Mouse (Mus musculus): ENCODE data around the gene Tnni2.

DNA sequence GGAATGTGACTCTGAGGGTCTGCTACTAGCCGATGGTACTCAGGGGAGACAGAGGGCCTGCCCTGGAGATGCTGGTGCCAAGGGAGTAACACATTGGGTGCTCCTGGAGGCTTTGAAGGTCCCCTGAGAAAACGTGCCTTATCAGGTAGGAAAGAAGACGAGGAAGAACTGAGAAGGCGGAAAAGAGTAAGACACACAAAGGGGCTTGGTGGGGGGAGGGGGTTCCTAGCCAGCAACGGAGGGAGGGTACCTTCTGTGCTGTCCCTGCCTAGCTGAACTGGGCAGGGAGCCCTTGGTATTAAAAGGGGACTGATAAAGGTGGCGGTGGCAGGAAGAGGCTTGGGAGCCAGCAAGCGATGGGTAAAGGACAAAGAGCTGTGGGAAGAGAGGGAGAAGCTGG lies 34.0 kb downstream of the Tnni2 start:
- no peak for TF ChIP-seq POLR2A (IDR thresholded peaks at IDR 0.05; ENCODE audit: low read depth, low read length)
- TF ChIP-seq CTCF (IDR thresholded peaks at IDR 0.05; ENCODE audit: borderline replicate concordance, insufficient read depth, low read length), result no peak

Measured in embryonic fibroblast, embryonic 13.5 days (primary cell).